19 mouse cellular contexts compared by ENCODE assay signal in genomic region chr10:95923263-95924217, GRCm38 (mm10). TPM values are rescaled to one million over a fixed set of nuclear protein-coding genes. Genes with fewer than 3 reads are reported as not detected.
A peak's percentile ranks its signal among the peaks of the same experiment; 100 is the strongest.
DNase-seq lines count a peak whose midpoint lies in the region; ATAC-seq lines count a peak whose summit lies in the region.
"Had no signal": no experiment of that assay in that cellular context is flagged by ENCODE, and none has a peak within 500 bp of the region (broad histone marks: within the 10 kb centered on the region; RNA-seq: fewer than 3 reads in every experiment).

No protein-coding gene starts in this region.

- intact Hi-C loops in left cerebral cortex, postnatal 4 days (cut with DNase I): no loop called here

- no peak for DNase-seq in frontal cortex, postnatal 36 days (ENCODE audit: low spot score in 2 of 2)
- DNase-seq in 3T3-L1 (ENCODE audit: low read depth, low spot score): peak; percentile 52
- peak; percentile 41 for DNase-seq in Muller cell, postnatal 12 days (ENCODE audit: inconsistent ontology term)
- DNase-seq in layer of hippocampus, adult 8-10 months (ENCODE audit: low spot score in 2 of 2): peak; percentile 51 to 56
- no peak for DNase-seq in left cerebral cortex, postnatal 4 days
- DNase-seq in kidney, postnatal 36 days: no peak
- DNase-seq in adrenal gland, postnatal 14 days: no peak
- DNase-seq: adrenal gland, postnatal 36 days; cerebellum, adult 11-12 months; cerebellum, postnatal 10 days; gastrocnemius, adult 2 months; heart, postnatal 10 days; liver, embryonic 13.5 days; lung, adult 2 months; lung, postnatal 14 days; right cerebral cortex, postnatal 14 days had no signal

- peak; percentile 69; the same call in 1 of the 2 replicates for ATAC-seq in frontal cortex, adult (ENCODE audit: low TSS enrichment)
- ATAC-seq: hindbrain, embryonic 16.5 days; intestine, postnatal 0 days had no signal

RNA-seq across cellular contexts. Expression of gene Eea1, which starts 16.9 kb away (rescaled TPM):
- total RNA-seq in layer of hippocampus, adult 8-10 months (2022): 10 to 100 TPM; 34.0 to 38.8 (median 36.3) TPM
- total RNA-seq in left cerebral cortex, postnatal 4 days (2021): 10 to 100 TPM; 26.6 to 27.6 TPM
- total RNA-seq in adrenal gland, postnatal 14 days (2021): 31.7 and 33.1 TPM in 2 replicates

Comparison
In these comparisons a context has a peak if more than half of its experiments do, and no peak if none do; other contexts are left out.
1. DNase-seq: peak in 3T3-L1 (single experiment), Muller cell, postnatal 12 days (single experiment) and layer of hippocampus, adult 8-10 months (2 of 2); none in frontal cortex, postnatal 36 days (0 of 2), left cerebral cortex, postnatal 4 days (single experiment), kidney, postnatal 36 days (0 of 2) and adrenal gland, postnatal 14 days (single experiment).